Mouse (Mus musculus) MEL (cell line): ENCODE data around the gene Ctnnb1. TPM values are rescaled to one million over a fixed set of nuclear protein-coding genes. Genes with fewer than 3 reads are reported as not detected.

Source experiments
- DNase-seq: peaks from one replicate; pipeline ENCODE4 v3.0.0; 2011; ENCODE audit warnings: low read depth, low spot score
- H3K27ac ChIP-seq: 2 replicates; pipeline ENCODE4 v1.5.1; 2012; ENCODE audit warnings: low read depth, mild to moderate bottlenecking, control low read depth, low read length, moderate library complexity; ENCODE audit not compliant: control insufficient read depth
- H3K27me3 ChIP-seq, 2 experiments: fragments of 150-350 bp in 1 of 2; sonication (generic) in 1 of 2; 2 replicates each; pipeline ENCODE4 v1.6.1; 2012; ENCODE audit warnings: low read length in 2 of 2, mild to moderate bottlenecking in 2 of 2, improper control_type of control experiment in 1 of 2, moderate library complexity in 1 of 2; ENCODE audit not compliant: insufficient read depth in 2 of 2, control insufficient read depth in 1 of 2
- H3K36me3 ChIP-seq, 2 experiments: 2 replicates each; pipeline ENCODE4 v1.6.1; 2012 to 2014; ENCODE audit warnings: low read length in 2 of 2, improper control_type of control experiment in 1 of 2, inconsistent platforms in 1 of 2, mild to moderate bottlenecking in 1 of 2; ENCODE audit not compliant: insufficient read depth in 2 of 2, control insufficient read depth in 1 of 2
- H3K4me1 ChIP-seq, 2 experiments: fragments of 150-350 bp in 1 of 2; sonication (generic) in 1 of 2; 2 replicates each; pipeline ENCODE4 v1.6.1; 2012; ENCODE audit warnings: low read length in 2 of 2, improper control_type of control experiment in 1 of 2, mild to moderate bottlenecking in 1 of 2; ENCODE audit not compliant: insufficient read depth in 2 of 2, control insufficient read depth in 1 of 2
- H3K4me3 ChIP-seq, 2 experiments: fragments of 150-350 bp in 1 of 2; sonication (generic) in 1 of 2; 2 replicates each; pipeline ENCODE4 v1.5.1; 2012; ENCODE audit warnings: low read depth in 2 of 2, low read length in 2 of 2, mild to moderate bottlenecking in 2 of 2, moderate library complexity in 2 of 2, control low read depth in 1 of 2, improper control_type of control experiment in 1 of 2; ENCODE audit not compliant: control insufficient read depth in 1 of 2, insufficient read depth in 1 of 2
- H3K79me2 ChIP-seq: 2 replicates; pipeline ENCODE4 v1.6.1; 2012; ENCODE audit warnings: mild to moderate bottlenecking, low read length, moderate library complexity; ENCODE audit not compliant: control insufficient read depth, poor library complexity, insufficient read depth
- H3K9ac ChIP-seq: 2 replicates; pipeline ENCODE4 v1.6.1; 2012; ENCODE audit warnings: low read depth, mild to moderate bottlenecking, control low read depth, low read length, moderate library complexity; ENCODE audit not compliant: control insufficient read depth, poor library complexity, severe bottlenecking
- H3K9me3 ChIP-seq: fragments of 150-350 bp; sonication (generic); replicated peaks from 2 replicates; pipeline ENCODE4 v1.6.1; 2012; ENCODE audit warnings: mild to moderate bottlenecking, low read length, improper control_type of control experiment, moderate library complexity; ENCODE audit not compliant: insufficient read depth
- CHD2 ChIP-seq: IDR thresholded peaks from 2 replicates; pipeline ENCODE4 v1.6.1; 2011; ENCODE audit warnings: low read length, improper control_type of control experiment
- ELF1 ChIP-seq: IDR thresholded peaks from 2 replicates; pipeline ENCODE4 v1.6.1; 2014; ENCODE audit warnings: low read depth, mild to moderate bottlenecking, inconsistent platforms, low read length, improper control_type of control experiment, moderate library complexity
- EP300 ChIP-seq, 2 experiments: IDR thresholded peaks; 2 replicates each; pipeline ENCODE4 v1.6.1; 2011; ENCODE audit warnings: improper control_type of control experiment in 2 of 2, low read length in 2 of 2, low read depth in 1 of 2, mild to moderate bottlenecking in 1 of 2
- ETS1 ChIP-seq: IDR thresholded peaks from 2 replicates; pipeline ENCODE4 v1.6.1; 2012; ENCODE audit warnings: low read depth, mild to moderate bottlenecking, inconsistent platforms, low read length, improper control_type of control experiment, moderate library complexity
- GABPA ChIP-seq: IDR thresholded peaks from 2 replicates; pipeline ENCODE4 v1.6.1; 2012; ENCODE audit warnings: low read depth, mild to moderate bottlenecking, inconsistent platforms, low read length, improper control_type of control experiment, moderate library complexity
- HCFC1 ChIP-seq: IDR thresholded peaks from 2 replicates; pipeline ENCODE4 v1.6.1; 2012; ENCODE audit warnings: low read depth, mild to moderate bottlenecking, inconsistent platforms, low read length, improper control_type of control experiment, moderate library complexity
- MAZ ChIP-seq: IDR thresholded peaks from 2 replicates; pipeline ENCODE4 v1.6.1; 2012; ENCODE audit warnings: low read depth, mild to moderate bottlenecking, inconsistent platforms, low read length, improper control_type of control experiment
- MXI1 ChIP-seq: IDR thresholded peaks from 2 replicates; pipeline ENCODE4 v1.6.1; 2011; ENCODE audit warnings: mild to moderate bottlenecking, low read depth, low read length, improper control_type of control experiment
- MYB ChIP-seq: IDR thresholded peaks from 2 replicates; pipeline ENCODE4 v1.6.1; 2011; ENCODE audit warnings: mild to moderate bottlenecking, low read depth, low read length, improper control_type of control experiment
- NELFE ChIP-seq: IDR thresholded peaks from 2 replicates; pipeline ENCODE4 v1.6.1; 2011; ENCODE audit warnings: low read depth, low read length, improper control_type of control experiment
- POLR2AphosphoS2 ChIP-seq: IDR thresholded peaks from 2 replicates; pipeline ENCODE4 v1.6.1; 2011; ENCODE audit warnings: low read length, improper control_type of control experiment
- RCOR1 ChIP-seq: IDR thresholded peaks from 2 replicates; pipeline ENCODE4 v1.6.1; 2012; ENCODE audit warnings: low read depth, mild to moderate bottlenecking, inconsistent platforms, low read length, improper control_type of control experiment
- SIN3A ChIP-seq: IDR thresholded peaks from 2 replicates; pipeline ENCODE4 v1.6.1; 2012; ENCODE audit warnings: low read length, improper control_type of control experiment, inconsistent platforms
- TAL1 ChIP-seq: IDR thresholded peaks from 2 replicates; pipeline ENCODE4 v1.6.1; 2012; ENCODE audit warnings: mild to moderate bottlenecking, inconsistent platforms, low read length, moderate library complexity, mixed read lengths
- TBP ChIP-seq: IDR thresholded peaks from 2 replicates; pipeline ENCODE4 v1.8.0; 2011; ENCODE audit warnings: low read depth, low read length, improper control_type of control experiment
- USF1 ChIP-seq: IDR thresholded peaks from 2 replicates; pipeline ENCODE4 v1.6.1; 2014; ENCODE audit warnings: low read depth, mild to moderate bottlenecking, inconsistent platforms, low read length, improper control_type of control experiment, moderate library complexity
- USF2 ChIP-seq, 2 experiments: IDR thresholded peaks; 2 replicates each; pipeline ENCODE4 v1.6.1; 2011 to 2012; ENCODE audit warnings: improper control_type of control experiment in 2 of 2, low read length in 2 of 2, borderline replicate concordance in 1 of 2, inconsistent platforms in 1 of 2, low read depth in 1 of 2, mild to moderate bottlenecking in 1 of 2; ENCODE audit not compliant: insufficient read depth in 1 of 2
- ZC3H11A ChIP-seq: IDR thresholded peaks from 2 replicates; pipeline ENCODE4 v1.6.1; 2012; ENCODE audit warnings: low read depth, mild to moderate bottlenecking, inconsistent platforms, low read length, improper control_type of control experiment
- ZNF384 ChIP-seq: IDR thresholded peaks from 2 replicates; pipeline ENCODE4 v1.6.1; 2012; ENCODE audit warnings: low read depth, mild to moderate bottlenecking, inconsistent platforms, low read length, improper control_type of control experiment
- polyA plus RNA-seq, 2 experiments: library from polyadenylated mRNA; stranded (reverse) in 1 of 2; unstranded in 1 of 2; fragments of >175 nt in 1 of 2; fragments of >200 nt in 1 of 2; gene quantifications; 2 replicates each; pipeline versions ENCODE4 v1.2.1 to v1.2.4; 2012; ENCODE audit warnings: low replicate concordance in 2 of 2, low read depth in 1 of 2; ENCODE audit not compliant: insufficient read length in 2 of 2, insufficient read depth in 1 of 2, missing spikeins in 1 of 2
- total RNA-seq: library from RNA; depleted of rRNA; stranded (reverse); fragments of 300-350 nt; gene quantifications from 2 replicates; pipeline ENCODE4 v1.2.3, GENCODE M21; 2012

Ctnnb1 gene
- total and polyA plus RNA-seq, 3 experiments = 302 to 701 (median 377) TPM

DNA sequence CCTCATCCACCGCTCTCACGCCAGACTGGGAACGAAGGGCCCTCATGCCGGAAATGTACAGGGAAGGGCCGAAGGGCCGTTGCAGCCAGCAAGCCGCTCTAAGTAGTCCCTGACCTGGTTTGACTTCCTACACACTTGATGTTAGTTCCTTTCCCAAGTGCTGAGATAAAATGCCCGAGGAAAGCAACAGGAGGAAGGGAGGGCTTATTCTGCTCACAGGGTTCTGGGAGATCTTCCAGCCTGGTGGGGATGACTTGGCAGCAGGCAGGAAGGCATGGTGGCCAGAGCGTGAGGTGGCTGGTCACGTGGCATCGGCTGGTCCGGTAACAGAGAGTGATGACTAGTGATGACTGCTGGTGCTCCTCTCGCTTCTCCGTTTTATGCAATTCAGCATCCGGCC lies 47.9 kb upstream of the Ctnnb1 start:
- H3K9ac ChIP-seq = no peak overlapping the region
- no peak for TF ChIP-seq USF2 (IDR thresholded peaks at IDR 0.05; ENCODE audit: borderline replicate concordance in 1 of 2, insufficient read depth in 1 of 2, low read depth in 1 of 2, low read length in 2 of 2)
- no peak for TF ChIP-seq MYB
- TF ChIP-seq MXI1 = no peak
- TF ChIP-seq GABPA = no peak
- TF ChIP-seq USF1 = no peak
- TF ChIP-seq ELF1 = no peak
- TF ChIP-seq TBP = no peak
- no peak for TF ChIP-seq ZC3H11A
- TF ChIP-seq CHD2 = no peak
- no peak for TF ChIP-seq EP300 (IDR thresholded peaks at IDR 0.05; ENCODE audit: low read depth in 1 of 2, low read length in 2 of 2)
- TF ChIP-seq TAL1 = no peak
- no peak for TF ChIP-seq MAZ
- TF ChIP-seq, all 39 proteins: peak for 0
- no peaks in the 10 kb centered on the region for H3K9me3 ChIP-seq
- H3K79me2 ChIP-seq = no peaks in the 10 kb centered on the region
- no peak for DNase-seq
- H3K4me1 ChIP-seq = peaks cover 2 to 13% of the 10 kb centered on the region in 2 experiments; a peak in 3 of 4 replicates
- peaks cover 0 to 3% of the 10 kb centered on the region in 2 experiments; a peak in 1 of 4 replicates for H3K36me3 ChIP-seq
- H3K27ac ChIP-seq = no peak overlapping the region
- H3K27me3 ChIP-seq = peaks cover 2 to 3% of the 10 kb centered on the region in 2 experiments; a peak in 2 of 4 replicates
- no peak overlapping the region for H3K4me3 ChIP-seq

DNA sequence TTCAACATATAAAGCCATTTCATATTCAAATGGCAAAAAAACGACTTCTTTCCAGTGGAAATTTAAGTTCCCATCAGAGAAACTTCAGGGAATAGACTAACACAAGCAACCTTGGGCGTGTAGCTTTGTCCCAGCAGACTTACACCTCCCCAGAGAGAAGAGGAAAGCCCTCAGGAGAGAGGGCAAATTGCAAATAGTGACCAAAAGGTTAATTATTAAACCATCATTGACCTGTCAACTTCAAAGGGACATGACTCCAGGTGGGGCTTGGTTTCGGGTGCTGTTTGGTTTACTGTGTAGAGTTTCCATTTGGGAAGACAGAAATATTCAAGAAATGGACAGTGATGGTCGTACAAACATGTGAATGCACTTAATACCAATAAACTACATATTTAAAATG lies 47.2 kb upstream of the Ctnnb1 start:
- no peak overlapping the region for H3K27ac ChIP-seq
- DNase-seq = no peak
- H3K79me2 ChIP-seq = no peaks in the 10 kb centered on the region
- peaks cover 2 to 3% of the 10 kb centered on the region in 2 experiments; a peak in 2 of 4 replicates for H3K27me3 ChIP-seq
- H3K4me3 ChIP-seq = no peak overlapping the region
- H3K36me3 ChIP-seq = peaks cover 0 to 1% of the 10 kb centered on the region in 2 experiments; a peak in 1 of 4 replicates
- TF ChIP-seq TAL1 (no peak), ETS1 (no peak), POLR2AphosphoS2 (no peak), HCFC1 (no peak), NELFE (no peak), SIN3A (no peak), RCOR1 (no peak), ZNF384 (no peak)
- no peaks in the 10 kb centered on the region for H3K9me3 ChIP-seq
- no peak overlapping the region for H3K9ac ChIP-seq
- H3K4me1 ChIP-seq = peaks cover 2 to 13% of the 10 kb centered on the region in 2 experiments; a peak in 3 of 4 replicates
